Mouse (Mus musculus): ENCODE measurements around the gene Myo5a.
A peak's percentile ranks its signal among the peaks of the same experiment; 100 is the strongest.

Myo5a gene

DNA sequence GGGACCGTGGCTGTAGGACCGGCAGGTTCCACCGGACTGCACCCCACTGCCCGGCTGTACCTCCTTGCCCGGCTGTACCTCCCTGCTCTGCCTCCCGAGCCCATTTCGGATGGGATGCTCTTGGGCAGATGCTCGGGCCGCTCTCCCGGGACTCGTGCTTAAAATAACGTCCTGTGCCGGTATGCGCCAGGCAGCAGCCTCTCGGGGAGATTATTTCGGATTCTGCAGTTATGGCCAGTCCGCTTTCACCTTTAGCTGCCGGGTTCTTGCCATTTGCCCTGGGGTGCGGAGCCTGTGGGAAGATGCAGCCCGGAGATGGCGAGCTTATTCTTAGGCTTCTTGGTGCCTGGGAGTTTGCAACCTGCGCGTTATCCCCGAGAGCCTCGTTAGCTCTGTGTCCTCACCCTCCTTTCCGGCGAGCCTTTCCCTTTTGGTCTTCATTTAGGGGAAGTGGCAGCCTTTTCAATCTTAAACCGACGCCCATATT, 934 bp downstream of the Myo5a start:
- DNase-seq (ENCODE audit: low spot score) = peak; percentile 45

DNA sequence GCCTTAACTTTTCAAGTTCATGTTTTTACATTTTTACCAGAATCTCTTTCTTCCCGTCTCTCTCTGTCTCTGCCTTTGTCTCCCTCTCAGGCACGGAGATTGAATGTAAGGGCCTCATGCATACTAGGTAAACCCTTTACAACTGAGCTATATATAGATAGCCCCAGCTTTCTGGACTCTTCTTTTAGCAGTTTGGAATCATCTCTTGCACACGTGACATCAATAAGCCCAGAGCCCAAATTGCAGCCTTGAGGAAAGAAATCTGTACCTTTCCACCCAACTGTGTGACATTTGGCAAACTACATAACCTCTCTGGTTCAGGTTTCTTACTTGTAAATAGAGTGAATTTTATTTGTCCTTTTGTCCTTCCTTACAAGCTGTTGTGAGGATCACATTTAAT, 1.5 kb downstream of the Myo5a start:
- peak; percentile 3 for DNase-seq (ENCODE audit: low spot score)

DNA sequence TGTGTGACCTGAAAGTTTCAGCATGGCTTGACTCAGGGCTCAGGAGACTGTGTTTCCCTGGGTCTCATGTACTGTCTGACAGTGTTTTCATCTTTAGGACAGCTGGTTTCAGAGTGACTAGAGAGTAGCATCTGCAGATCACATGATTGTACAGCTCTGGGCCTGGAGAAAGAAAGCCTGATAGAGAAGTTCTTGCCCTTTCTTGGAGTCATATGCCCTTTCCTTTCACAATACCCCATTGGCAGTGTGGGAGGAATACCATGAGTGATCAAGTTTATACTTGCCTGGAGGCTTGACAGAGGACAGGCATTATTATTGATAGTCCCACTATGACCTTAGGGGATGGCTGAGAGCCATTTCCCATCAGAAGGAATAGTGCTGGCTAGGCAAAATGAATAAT, 6.4 kb downstream of the Myo5a start:
- DNase-seq (ENCODE audit: low spot score) = peak; percentile 7

DNA sequence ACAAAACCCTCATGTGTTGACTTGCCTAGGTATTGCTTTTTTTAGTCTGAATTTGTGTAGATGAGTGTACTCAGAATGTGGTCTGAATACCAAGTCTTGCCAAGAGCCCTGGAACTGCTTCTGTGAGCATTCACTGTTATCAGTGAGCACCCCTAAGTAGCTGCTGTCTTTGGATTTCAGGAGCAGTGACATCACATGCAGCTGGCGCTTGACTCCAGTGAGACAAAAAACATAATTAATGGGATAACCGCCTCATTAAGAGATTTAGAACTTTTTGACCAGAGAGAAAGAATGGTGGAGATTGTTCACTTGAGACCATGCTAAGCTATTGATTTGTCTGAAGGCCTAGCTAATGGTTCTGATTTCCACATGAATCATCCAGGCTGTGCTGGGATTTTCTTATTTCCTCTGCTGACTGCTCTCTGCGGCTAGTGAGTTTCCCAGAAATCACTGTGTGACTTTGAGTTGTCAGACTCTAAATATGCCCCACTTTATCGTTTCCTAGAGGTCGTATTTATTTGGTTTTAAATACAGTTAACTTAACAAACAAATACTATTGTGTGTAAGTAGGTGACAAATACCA, 14.5 kb downstream of the Myo5a start:
- DNase-seq (ENCODE audit: low spot score) = peak; percentile 38

DNA sequence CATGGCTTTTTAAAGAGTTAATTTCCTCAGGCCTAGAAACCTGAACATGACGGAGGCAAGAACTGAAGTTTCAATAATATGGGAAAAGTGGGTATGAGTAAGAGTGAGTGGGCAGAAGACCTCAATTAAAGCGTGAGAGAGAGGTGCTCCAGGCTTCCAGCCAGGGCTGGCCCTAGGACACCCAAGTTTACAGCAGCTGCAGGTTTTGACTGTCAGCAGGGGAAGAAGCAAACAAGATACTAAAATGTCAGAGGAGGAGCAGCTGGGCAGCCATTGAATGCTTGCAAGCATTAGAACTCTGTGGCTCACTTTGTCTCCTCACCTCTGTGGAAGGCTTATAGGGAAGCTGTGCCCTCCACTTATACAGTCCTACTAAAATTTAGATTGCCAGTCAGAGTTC, 17.0 kb downstream of the Myo5a start:
- DNase-seq (ENCODE audit: low spot score) = no peak

DNA sequence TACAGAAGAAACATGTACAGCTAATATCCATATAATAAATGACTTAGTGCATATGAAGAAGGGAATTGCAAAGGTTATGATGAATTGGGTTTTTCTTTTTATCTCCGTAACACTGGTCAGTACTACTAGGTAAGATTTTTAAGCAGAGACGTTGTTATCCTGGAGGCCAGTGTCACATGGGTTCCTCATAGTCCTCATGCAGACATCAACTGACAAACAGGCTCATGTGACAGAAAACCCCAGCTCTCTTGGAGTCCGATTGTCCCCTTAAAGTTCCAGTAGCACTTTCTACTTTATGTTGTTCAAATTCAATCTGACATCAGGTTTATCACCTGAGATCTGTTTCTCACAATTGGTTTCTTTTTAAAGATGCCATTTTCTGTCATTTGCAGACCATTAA, 18.5 kb downstream of the Myo5a start:
- DNase-seq (ENCODE audit: low spot score) = no peak

DNA sequence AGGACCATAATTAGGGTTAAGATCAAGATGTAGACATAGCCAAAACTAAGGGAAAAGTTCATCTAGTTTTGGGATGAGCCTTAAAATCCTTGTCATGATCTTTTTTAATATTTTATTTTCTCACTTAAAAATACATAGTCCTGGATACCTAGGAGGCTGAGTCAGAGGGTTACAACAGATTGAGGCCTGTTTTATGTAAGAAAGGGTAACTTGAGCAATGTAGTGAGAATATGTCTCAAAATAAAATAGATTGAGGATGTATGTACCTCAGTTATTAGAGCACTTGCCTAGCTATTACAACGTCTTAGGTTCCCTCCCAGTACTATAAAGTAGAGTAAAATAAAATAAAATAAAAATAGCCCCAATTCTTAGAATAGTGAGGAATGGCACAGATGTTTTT, 21.3 kb downstream of the Myo5a start:
- no peak for DNase-seq (ENCODE audit: low spot score)

DNA sequence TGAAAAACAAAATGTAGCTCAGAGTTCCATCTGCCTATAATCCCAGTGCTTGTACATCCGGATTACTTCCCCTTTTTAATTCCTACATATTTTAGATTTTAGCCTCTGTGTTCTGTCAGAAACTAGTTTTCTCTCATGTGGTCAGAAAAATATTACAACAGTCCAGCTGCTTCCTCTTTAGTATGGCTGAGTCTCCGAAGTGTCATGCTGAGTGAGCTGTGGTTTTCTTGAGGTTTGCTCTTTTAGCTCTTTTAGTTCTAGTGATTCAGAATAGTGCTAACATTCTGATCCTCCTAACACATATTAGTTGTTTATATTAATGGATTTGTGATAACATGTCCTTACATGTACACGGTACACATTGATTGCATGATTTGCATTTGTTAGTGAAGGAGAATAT, 23.9 kb downstream of the Myo5a start:
- DNase-seq (ENCODE audit: low spot score) = no peak

DNA sequence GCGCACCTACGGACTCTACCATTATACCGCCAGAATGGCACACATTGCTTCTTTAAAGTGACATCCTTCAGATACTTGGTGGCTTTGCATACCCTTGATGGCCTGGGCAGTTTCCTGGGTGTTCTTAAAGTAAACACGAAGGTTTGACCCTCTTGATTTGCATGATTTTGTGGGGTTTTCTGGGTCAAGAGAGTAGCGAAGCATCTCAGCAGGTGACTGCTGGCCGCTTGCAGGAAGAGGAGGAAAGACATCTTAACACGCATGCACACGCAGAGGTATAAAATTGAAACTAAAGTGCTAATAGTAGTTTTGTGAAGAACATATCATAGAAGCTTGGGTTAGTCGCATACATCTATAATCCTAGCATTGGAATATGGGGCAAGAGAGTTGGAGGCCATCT, 28.1 kb downstream of the Myo5a start:
- no peak for DNase-seq (ENCODE audit: low spot score)

DNA sequence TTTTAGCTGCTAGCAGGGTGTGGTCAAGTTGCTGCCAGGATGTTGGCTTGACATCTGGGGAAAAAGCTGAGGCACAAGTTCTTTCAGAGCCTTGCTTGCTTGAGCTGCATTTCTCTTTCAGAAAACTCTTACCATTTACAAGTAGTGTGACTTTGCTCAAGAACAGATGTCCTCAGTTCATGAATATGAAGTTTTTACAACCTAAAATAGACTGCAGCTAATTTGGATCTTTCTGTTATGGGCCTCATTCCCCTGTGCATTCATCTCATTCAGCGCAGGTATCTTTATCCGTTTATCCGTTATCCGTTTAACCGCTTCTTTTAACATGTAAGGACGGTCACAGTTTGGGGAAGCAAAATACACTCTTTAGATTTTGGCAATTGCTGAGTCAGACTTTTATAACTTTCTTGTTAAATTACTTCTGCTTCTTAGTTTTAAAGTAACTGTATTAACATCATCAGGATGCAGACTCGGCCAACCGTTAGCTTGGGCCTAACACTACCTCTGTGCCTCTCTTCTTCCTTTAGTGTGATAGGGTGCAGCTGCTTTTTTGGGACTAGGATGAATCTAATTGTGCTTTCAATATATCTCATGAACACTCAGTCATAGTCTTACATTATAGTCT, 29.5 kb downstream of the Myo5a start:
- DNase-seq (ENCODE audit: low spot score) = no peak

DNA sequence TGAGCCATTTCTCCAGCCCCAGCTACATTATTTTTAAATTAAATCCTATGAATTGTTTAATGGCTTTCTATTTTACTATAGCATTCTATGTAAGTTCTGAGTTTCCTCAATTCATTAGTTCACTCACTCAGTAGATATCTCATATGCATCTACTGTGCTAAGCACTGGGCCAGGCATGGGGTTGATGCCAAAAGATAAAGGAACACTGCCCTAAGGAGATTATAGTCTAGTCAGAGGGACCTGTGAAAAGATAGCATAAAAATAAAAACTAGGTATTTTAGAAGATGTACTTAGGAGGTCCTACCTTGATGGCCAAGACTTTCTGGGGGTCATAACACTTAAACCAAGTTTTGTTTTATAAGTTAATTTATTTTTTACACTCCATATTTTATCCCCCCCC, 31.3 kb downstream of the Myo5a start:
- no peak for DNase-seq (ENCODE audit: low spot score)

DNA sequence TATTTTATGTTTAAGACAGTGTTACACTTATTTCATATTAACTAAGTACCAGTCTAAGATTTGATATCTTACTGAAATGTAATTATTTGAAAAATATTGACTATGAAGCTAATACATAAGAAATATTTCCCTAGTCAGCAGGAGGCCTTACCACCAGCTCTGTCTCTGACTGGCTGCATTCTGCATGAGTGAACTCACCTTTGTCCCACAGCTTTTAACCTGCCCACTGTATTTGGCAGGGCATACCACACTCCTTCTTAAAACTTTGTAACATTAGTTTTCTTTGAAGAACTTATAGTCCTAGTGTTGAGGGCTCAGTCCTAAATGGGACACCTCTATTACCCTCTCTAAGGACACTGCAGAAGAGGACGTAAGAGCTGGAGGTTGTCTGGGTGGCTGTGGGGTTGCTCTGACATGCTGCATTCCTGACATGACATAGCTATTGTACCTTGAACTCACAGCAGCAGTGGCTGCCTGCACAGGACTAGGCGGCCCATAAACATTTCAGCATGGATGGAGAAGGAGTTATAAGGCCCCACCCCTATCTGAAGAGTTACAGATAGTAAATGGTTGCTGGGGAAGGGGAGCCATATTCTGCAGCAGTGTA, 45.9 kb downstream of the Myo5a start:
- no peak for DNase-seq (ENCODE audit: low spot score)

DNA sequence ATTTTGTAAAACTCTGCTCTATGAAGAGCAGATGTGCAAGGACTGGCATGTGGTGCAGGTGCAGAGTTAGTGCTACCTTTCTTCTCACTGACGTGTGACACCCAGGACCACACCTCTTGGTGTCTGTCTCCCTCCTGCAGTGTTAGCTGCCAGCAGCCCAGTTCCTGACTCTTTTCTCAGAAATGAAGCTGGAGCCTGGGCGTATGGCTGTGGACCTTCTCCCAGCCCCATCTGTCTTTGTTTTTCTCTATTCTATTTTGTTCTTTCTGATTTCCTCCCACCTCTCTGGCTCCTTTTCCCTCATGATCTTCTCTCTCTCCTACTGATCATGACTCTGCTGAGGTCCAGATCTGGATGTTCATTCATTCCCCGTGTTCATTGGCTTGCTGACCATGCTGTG, 50.3 kb downstream of the Myo5a start:
- no peak for DNase-seq (ENCODE audit: low spot score)

DNA sequence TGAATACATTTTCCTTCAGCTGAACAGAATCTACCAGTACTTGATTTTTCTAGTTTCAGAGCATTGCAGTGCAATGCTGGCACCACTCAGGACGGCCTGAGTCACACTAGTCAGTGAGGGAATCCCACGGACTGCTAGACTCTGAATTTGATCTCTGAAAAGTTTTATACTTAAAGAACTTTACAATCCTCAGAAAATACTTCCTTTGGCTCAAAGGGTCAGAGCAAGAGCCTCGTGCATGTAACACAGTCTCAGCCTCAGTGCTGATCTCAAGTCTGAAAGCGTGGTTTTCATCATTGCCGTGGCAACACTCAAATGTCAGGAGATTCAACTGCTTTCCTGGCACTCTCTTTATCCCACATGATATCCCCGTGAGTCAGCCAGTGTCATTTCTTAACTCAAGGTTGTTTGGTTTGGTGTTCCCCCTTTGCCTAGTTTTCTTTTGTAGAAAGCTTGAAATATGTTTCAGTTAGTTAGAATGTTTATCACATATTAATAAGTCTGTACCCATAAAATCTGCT, 53.4 kb downstream of the Myo5a start:
- no peak for DNase-seq (ENCODE audit: low spot score)

DNA sequence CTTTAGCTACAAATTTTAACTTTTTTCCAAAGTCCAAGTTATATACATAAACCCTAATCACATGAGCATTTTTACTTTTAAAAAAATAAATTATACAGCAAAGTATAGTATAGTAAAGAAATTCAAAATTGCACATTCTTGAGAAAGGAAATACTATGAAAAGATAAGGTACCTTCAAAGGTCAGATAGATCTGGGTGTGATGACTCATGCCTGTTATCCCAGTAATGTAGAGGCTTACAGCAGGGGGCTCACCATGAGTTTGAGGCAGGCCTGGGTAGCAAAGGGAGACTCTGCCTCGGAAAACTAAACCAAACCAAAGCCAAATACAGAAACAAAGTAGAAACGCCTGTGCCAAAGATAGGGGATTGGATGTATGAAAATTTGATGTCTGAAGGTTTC, 59.7 kb downstream of the Myo5a start:
- no peak for DNase-seq (ENCODE audit: low spot score)

DNA sequence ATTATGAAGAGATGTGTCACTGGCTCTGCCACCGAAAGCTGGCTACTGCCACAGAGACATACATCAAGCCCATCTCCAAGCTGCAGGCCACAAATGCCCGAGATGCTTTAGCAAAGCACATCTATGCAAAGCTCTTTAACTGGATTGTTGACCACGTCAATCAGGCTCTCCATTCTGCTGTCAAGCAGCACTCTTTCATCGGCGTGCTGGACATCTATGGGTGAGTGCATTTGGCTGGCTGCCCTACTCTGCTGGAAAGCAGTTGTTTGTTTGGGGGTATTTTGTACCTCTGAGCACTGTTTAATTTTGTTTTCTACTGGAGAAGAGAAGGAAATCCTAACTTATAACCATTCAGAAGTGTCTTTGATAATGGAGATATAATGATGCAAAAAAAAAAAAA, 76.1 kb downstream of the Myo5a start:
- DNase-seq (ENCODE audit: low spot score) = no peak

DNA sequence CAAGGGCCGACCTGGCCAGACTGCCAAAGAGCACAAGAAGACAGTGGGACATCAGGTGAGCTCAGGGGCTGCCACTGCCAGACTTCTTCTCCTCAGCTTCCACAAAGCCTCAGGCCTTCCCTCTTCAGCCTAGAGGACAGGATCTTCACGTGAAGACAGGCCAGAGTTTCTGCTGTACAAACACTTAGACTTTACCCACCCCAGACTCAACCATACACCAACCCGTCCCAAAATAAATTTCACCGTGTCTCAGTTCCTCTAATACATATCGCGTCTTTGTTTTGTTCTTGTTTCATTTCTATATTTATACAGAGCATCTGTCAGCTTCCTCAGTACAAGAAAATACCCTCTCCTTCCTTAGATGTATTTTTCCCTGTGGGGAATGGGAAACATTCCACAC, 89.7 kb downstream of the Myo5a start:
- DNase-seq (ENCODE audit: low spot score) = no peak

DNA sequence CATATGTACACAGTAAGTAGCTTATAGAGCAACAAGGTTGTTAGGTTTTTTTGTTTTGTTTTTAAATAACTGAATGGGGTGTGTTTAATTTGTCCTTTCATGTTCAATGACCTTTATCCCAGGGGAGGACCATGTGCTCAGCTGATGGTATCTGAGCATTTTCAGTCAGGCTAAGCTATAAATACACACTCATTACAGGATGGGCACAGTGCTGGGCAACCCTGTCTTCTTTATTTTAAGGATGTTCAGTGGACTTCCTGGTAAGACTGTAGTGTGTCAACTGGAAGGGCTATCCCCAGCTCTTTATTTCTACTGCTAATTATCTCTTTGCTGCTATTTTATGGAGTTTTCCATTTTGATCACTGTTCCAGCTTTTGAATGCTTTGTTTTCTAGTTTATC, 92.8 kb downstream of the Myo5a start:
- no peak for DNase-seq (ENCODE audit: low spot score)

DNA sequence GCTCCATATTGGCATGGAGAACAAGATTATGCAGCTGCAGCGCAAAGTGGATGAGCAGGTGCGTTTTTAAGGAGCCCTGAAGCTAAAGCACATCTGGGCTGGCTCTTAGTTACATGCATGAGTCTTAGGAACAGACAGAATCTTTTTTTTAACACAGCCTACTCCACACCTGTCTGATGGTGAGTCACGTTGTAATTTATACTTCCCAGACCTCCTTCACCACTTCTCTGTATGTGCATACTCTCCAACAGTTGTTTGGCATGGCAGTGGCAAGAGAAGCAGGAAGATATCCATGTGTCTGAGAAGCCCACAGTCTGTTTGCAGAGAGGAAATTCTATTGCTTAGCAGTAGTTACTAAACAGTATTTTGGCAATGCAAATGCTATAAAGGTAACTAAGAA, 100.9 kb downstream of the Myo5a start:
- no peak for DNase-seq (ENCODE audit: low spot score)

DNA sequence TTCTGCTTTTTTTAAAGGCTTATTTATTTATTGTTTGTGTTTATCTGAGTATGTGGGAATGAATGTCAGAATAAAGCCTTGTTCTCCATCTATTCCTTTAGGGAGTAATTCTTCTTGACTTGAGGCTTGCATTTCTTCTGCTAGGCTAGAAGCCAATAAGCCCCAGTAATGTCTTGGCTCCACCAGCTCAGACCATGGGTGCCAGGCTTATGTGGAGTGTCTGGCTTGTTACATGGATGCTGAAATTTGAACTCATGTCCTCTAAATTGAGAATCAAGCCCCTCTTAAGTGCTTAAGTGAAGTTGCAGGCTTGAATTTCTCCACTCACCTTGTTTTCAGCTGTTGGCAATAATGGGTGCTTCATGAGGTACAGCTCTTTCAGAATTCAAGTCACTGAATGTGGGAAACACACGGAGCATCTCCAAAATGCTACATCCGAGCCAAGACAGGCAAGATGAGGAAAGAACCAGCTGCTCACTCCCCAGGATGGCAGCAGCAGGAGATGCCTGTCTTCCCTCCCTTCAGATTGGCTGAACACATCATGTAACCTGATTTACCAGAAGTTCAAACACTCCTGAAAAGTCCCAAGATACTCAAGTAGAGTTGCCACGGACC, 116.9 kb downstream of the Myo5a start:
- no peak for DNase-seq (ENCODE audit: low spot score)

DNA sequence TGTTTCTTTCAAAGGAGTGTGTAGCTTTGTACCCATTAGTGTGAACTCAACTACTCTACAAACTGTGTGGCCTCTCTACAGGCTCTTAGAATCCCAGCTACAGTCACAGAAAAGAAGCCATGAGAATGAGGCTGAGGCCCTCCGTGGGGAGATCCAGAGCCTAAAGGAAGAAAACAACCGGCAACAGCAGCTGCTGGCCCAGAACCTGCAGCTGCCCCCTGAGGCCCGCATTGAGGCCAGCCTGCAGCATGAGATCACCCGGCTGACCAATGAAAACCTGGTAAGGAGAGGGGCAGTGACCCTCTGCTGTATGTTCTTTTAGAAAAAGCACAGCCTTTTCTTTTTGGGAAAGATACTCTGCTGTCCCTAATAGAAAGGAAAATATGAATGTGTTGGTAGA, 123.0 kb downstream of the Myo5a start:
- peak; percentile 50 for DNase-seq (ENCODE audit: low spot score)

DNA sequence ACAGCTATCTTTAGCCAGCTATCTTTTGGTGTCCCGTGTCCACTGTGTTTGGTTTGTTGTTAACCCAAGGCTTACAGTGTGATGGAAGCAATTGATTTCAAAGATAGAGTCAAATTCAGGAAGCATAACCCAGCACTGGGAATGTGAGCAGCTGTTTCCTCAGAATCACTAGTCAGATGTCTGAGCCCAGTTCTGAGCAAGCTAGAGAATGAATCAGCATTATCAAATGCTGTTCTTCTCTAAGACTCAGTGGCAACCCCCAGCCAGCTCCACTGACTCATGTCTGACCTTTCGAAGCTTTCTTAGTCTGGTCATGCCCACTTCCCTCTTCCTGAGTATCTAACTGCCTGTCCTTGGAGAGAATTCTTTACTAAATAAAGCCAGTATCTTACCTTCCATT, 125.5 kb downstream of the Myo5a start:
- DNase-seq (ENCODE audit: low spot score) = no peak

DNA sequence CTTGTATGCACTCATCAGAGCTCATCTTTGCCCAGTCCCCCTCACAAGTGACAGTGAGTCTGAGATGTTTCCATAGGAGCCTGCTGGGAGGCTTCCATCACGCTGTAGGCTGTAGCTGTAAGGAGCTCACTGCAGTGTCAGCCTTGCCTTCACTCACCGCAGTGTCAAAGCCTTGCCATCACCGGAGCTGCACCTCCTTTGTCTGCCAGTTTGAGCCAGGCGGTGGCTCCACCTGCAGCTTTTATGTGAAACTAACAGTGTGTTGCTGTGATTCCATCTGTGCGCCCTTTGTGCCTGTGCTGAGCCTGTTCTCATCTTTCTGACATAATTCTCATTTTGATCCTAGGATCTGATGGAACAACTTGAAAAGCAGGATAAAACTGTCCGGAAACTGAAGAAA, 126.5 kb downstream of the Myo5a start:
- peak; percentile 49 for DNase-seq (ENCODE audit: low spot score)
